Mouse (Mus musculus): Measurements from ENCODE around the gene Eml4.

The Eml4 gene

DNA sequence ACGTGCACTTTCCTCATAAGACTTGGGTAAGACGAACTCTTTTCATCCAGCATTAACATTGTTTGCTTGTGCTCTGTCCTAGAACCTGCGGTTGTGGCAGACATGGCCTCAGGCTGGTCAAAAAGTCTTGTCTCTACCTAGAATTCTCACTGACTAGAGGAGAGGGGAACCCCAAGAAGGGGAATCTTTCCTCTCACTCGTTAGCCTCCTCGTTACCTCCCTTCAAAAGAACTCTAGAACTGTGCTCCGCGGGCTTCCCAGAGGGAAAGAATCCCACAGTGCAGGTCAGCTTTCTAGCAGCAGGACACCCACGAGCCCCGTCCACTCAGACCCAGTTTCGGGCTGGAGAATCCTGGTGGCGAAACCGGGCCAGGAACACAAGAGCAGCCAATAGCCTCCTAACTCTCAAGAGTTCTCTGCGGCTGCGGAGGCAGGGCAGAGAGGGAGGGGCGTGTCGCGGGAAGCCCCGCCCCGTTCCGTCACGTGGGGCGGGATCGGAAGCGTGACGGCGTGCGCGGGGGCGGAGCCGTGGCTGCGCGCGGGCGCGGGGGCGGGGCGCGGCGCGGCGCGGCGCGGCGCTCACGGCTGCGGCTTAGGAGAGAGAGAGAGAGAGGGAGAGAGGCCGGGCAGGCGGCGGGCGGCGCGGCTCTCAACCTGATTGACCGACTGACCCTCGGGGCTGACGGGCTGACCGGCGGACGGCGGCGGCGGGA is at the start of gene Eml4:
Eml4 (plus strand) TSS at position 553 of the 713 bp plus-strand sequence.
- TF ChIP-seq GATA4 (IDR thresholded peaks at IDR 0.05; ENCODE audit: insufficient replicate concordance, low read length): peak; percentile 36; the same call in 1 of the 2 replicates

DNA sequence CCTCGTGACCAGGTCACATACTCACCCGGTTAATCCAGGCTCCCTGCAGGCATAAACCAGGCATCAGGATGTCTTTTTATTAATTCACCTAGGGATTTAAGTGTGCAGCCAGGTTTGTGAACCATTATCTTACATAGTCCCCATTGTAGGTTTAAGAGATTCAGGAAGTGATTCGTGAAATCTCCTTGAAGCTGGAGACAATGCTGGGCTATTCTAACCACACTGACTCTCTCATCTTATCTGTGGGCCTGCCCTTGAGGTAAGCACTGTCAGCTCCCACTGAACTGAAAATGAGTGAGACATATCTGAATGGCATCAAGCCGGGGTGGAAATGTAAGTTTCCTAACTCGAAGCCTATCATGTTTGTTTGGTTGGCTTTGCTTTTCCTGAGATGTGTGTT is 49.3 kb upstream of the Eml4 start:
- no peak for TF ChIP-seq GATA4 (IDR thresholded peaks at IDR 0.05; ENCODE audit: insufficient replicate concordance, low read length)

DNA sequence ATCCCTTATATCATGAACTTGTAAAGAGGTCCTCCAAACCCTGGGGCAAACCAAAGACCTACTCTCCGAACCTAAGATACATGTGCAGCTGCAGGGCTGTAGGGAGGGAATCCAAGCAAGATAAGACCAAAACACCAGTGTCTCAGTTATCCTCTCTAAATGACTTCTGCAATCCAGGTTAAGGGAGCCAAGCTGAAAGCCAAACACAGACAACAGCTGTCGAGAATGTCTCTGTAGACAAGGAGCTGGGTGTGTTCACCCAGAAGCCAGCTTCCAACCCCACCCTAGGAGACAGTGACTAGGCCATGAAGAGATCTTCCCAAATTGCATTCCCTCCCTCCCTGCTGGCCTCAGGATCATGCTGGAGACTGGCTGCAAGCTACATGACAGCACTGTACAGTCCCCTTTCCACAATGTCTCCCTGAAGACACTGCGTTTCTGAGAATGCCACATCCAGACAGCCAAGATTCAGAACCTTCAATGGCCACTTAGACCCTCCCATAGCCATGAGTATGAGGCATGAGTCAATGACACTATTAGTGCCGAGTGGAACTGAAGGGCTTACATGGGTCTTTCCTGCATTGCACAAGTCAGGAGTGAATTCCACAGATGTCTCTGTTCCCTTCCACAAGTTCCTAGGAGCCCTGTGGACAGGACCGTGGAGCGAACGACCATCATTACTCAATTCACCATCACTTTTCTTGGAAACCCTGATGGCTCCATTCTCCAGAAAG is 46.5 kb upstream of the Eml4 start:
- no peak for TF ChIP-seq GATA4 (IDR thresholded peaks at IDR 0.05; ENCODE audit: insufficient replicate concordance, low read length)

DNA sequence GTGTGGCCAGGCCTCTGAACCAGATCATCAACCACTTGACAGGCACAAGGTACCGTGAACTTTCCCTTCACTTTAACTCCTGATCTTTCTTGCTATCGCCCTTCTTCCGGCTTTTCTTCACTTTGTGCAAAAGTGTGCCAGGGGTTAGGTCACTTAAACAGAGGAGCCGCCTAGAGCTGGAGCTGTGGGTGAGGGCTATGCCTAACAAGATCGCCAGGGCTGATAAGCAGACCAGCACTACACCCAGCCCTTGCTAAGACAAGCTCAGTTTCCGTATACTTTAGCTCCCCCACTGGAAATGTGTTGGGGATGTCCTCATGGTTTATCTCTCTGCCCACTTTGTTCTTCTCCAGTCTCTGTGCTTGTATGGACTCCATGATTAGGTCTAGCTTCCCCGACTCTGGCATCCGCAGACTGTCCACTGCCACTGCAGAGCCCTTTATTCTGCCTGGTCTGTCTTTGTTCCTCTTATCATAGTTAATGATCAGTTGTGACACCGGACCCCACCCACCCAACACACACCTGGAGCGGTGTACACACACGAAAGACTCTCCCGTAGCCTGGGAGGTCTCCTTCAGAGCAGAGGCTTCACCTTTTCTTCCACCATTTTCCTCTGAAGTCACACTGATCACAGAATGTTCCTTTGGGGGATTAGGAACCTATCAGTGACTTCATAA is 43.6 kb upstream of the Eml4 start:
- peak; percentile 44; the same call in 1 of the 2 replicates for TF ChIP-seq GATA4 (IDR thresholded peaks at IDR 0.05; ENCODE audit: insufficient replicate concordance, low read length)

DNA sequence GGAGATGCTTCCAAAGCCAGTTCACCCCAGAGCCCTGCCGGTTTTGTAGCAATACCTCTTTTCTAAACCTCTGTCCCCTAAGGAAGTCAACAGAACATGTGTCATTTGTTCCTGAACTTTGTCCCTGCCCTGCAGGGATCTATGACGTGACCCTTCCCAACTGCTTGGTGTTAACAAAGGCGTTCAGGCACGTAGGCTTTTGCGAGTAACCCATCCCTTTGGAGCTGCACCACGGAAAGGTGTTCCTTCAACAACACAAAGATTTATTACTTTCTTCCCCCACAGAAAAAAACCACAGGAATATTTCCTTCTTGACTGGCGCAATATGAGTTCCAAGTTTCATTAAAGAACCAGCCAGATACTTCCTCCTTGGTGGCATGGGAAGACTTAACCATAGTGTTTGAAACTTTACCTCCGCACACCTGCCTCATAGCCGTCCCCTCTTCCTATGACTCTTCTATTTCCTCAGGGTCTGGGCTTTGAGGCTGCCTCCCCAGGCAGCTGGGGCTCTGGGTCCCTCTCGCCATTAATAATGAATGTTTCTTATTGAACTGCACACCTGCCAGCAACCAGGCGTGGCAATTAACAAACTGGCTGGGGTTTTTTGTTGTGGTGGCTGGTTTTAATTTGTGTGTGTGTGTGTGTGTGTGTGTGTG is 43.0 kb upstream of the Eml4 start:
- TF ChIP-seq GATA4 (IDR thresholded peaks at IDR 0.05; ENCODE audit: insufficient replicate concordance, low read length): no peak

DNA sequence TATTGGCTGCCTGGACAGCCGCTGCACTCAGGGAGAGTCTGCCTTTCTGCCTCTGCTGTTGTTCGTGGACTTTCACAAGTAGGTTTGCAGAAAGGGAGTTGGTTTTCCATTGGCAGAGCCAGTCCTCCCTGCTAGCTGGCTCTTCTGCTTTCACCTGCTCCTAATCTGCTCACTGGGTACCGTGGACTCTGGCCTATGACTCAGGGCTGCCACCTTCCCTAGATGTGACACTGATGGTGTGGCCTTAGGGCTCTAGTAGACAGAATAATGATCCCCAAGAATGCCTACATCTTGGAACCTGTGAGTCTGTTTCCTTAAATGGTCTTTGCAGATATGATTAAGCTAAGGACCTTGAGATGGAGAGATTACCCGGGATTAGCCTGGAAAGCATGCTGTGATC is 42.3 kb upstream of the Eml4 start:
- TF ChIP-seq GATA4 (IDR thresholded peaks at IDR 0.05; ENCODE audit: insufficient replicate concordance, low read length): peak; percentile 18; the same call in 1 of the 2 replicates

DNA sequence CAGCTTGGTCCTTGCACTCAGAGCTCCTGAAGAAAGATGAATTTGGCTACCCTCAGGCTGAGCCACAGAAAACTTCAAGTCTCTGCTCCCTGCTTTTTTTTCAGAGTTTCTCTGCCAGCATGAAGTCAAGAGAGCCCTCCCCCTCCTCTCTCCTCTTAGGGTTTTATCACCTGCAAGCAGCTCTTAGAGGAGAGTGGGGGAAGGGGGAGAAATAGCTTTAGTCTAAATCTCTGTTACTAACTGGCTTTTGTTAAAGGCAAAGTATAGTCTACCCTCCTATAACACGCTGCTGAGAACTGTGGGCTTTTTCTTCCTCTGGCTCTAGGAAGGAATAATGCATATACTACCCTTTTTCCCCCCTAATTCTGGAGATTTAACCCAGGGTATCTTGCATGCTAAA is 41.5 kb upstream of the Eml4 start:
- TF ChIP-seq GATA4 (IDR thresholded peaks at IDR 0.05; ENCODE audit: insufficient replicate concordance, low read length): no peak

DNA sequence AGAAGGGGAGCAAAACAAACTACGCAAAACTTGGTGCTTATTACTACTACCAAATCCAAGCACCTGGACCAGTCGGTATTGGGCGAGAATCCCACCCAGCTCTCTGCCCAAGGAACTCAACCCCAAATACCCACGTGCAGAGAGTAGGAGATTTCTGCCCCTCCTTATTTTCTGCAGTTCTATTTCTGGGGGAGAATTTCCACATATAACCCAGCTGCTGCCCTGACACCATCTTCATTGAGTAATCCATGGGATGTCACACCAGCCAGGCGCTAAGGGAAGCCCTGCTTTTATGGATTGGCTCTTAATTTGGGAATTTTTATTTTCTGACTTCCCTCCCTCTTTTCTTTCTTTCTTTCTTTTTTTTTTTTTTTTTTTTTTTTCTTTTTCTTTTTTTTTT is 38.9 kb upstream of the Eml4 start:
- TF ChIP-seq GATA4 (IDR thresholded peaks at IDR 0.05; ENCODE audit: insufficient replicate concordance, low read length): no peak

DNA sequence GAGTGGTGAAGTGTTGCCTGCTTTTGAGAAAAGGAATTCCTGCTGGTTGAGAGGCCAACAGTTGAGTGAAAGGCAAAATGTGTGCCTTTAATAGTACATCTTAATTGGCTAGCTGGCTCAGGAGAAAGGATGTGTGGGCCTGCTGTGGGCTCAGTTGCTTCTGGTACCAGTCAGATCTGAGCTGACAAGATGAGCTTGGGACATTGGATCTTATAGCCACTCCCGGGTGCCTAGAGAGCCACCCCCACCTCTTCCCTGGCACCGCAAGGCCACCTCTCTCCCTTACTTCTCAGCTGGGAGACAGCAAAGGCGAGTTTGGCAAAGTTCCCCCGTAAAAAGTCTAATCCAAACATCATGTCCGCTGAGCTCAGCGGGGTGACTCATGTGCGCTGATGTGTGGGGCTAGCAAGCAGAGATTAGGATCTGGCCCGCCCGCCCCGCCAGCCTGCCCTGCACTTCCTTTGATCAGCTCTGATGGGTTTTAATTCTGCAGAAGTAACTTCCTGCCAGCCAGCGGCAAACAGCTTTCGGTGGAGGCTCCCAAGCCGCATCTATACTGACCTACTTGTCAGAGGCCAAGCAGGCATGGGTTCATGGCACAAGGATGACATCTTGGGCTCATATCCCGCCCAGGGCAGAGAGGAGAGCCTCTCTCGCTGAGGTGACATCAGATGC is 38.4 kb upstream of the Eml4 start:
- peak; percentile 32; the same call in 1 of the 2 replicates for TF ChIP-seq GATA4 (IDR thresholded peaks at IDR 0.05; ENCODE audit: insufficient replicate concordance, low read length)

DNA sequence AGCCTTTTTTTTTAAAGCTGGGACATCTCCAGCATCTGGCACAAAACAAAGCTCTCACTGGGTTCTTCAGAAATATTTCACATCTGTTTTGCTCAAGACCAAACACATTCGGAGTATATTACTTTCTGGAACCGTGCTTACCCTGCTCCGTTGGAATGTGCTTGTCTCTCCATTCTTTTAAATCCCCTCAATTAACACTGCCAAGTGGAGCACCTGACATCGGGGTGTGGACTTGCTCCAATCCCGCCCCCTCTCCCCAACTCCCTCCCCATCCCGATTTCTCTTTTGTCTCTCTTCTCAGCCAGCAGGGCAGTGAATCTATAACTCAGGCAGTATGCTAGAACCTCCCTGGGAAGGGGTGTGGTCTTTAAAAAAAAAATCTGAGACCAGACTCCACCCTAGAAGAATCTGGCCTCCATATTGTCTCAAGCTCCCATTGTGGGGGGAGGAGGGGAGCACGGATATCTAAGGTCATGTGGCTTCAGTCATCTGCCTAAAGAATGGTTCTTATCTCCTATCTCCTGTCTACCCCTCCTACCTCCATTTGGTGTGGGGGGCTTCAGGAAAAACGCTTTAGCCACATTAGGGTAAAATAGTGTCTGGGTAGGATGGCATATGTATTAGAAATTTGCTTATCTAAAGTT is 37.6 kb upstream of the Eml4 start:
- TF ChIP-seq GATA4 (IDR thresholded peaks at IDR 0.05; ENCODE audit: insufficient replicate concordance, low read length): no peak

DNA sequence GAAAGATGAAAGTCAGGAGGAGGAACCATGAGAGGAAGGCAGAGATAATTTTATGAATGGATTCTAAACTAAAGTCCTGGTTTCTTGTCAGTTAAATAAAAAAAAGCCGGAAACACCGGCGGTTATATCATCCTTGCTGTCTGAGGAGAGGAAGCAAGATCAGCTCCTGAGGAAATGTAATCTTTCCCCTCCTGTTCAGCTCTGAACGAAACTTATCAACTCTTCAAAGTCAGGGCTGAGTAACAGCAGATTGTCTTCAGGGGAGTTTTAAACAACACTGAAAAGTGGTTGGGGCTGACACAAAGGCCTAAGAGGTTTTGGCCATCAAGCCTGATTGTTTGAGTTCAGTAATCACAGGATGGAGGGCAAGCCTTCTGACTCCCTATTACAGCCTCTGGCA is 35.3 kb upstream of the Eml4 start:
- peak; percentile 78; the same call in 1 of the 2 replicates for TF ChIP-seq GATA4 (IDR thresholded peaks at IDR 0.05; ENCODE audit: insufficient replicate concordance, low read length)

DNA sequence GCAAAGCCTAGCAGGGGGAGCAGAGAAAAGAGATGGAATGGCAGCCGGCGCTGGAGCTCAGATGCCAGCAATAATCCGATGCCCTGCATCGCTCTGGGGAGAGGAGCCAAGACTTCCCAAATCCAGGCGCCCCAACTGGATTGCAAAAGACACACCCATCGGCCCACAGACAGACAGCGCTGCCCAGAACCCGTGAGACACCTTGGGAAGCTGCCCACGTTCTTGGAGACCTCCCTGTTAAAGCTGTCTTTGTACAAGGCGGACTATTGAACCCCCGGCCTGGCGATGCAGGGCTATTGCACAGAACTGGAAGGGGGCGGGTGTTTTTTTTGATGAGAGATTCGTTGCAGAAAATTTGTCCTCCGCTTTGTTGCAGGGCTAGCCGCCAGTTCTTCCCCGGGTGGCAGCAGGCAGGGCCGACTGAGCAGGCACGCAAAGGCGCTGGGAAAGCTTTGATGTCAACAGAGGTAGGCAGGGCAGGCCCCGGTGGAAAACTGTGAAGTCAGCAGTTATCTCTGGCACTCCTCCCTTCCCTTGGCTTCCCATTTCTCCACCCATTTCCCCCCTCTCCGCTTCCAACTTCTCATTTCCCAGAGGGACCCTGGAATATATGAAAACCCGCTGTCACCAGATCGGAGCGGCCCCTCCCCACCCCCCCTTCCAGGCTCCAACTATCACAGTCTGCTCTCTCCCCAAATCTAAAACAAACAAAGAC is 28.0 kb upstream of the Eml4 start:
- peak; percentile 38; the same call in 1 of the 2 replicates for TF ChIP-seq GATA4 (IDR thresholded peaks at IDR 0.05; ENCODE audit: insufficient replicate concordance, low read length)

DNA sequence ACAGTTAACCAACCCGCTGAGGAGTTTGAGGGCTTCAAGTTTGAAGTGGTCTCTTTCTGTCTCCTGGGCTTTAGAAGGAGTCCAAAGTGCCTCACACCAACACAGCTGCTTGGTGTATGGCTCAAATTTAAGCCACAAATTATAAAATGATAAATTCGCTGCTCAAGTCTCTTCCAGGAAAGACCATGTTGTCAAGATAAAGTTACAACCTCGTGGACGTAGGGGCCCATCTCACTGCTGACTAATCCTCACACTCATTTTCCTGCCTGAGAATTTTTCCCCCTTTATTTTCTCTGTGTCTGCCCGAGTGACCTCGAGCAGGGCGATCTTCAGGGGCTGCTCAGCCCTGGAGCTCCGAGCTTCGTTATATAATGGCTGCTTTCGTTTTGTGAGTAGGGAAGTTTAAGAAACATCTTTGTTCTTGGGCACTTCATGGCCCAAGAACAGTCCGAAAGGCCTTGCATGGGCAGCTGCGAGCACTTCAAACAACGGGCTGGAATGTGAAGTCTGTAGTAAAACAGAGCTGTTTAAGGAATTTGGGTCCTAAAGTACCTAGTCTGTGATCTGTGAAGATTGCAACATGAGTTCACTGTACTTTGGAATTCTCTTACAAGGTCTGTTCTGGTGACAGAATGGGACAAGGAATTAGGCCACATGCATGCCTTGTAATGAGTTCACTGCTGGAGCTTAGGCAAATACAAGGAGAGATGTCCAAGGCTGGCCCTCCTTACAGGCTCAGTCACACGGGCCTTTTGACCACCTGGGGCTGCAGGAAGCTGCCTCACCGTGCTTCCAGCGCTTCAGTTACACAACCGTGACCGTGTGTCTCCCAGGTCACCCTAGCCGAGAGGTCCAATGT is 27.1 kb upstream of the Eml4 start:
- no peak for TF ChIP-seq GATA4 (IDR thresholded peaks at IDR 0.05; ENCODE audit: insufficient replicate concordance, low read length)

Measured in liver, adult (tissue).